Mouse (Mus musculus) lung, postnatal 4 days (tissue): ENCODE data around the gene Ptpn7.

Experiments
- DNase-seq, 2 experiments: peaks; one replicate each; pipeline ENCODE4 v3.0.0; 2021

The Ptpn7 gene

GRCm38 (mm10) chr1:135129543-135130183 lies 2.8 kb upstream of the Ptpn7 start:
- DNase-seq, result no peak

GRCm38 (mm10) chr1:135130376-135131018 lies 2.0 kb upstream of the Ptpn7 start:
- DNase-seq, result no peak

GRCm38 (mm10) chr1:135131034-135131433 lies 1.5 kb upstream of the Ptpn7 start:
- peak; percentile 69 to 72 for DNase-seq

- no peak for DNase-seq
These were observed 940 bp upstream of the Ptpn7 start for GRCm38 (mm10) chr1:135131560-135131959.

GRCm38 (mm10) chr1:135132893-135133369 lies 431 bp downstream of the Ptpn7 start:
- DNase-seq, result peak; percentile 42 to 47

GRCm38 (mm10) chr1:135133678-135134435 lies 1.4 kb downstream of the Ptpn7 start:
- DNase-seq, result no peak

- DNase-seq, result no peak
These were observed 2.7 kb downstream of the Ptpn7 start for GRCm38 (mm10) chr1:135135111-135135787.

GRCm38 (mm10) chr1:135136500-135136899 lies 4.0 kb downstream of the Ptpn7 start:
- peak in 1 of 2 experiments; percentile 73 for DNase-seq

GRCm38 (mm10) chr1:135139906-135140305 lies 7.4 kb downstream of the Ptpn7 start:
- no peak for DNase-seq

GRCm38 (mm10) chr1:135142452-135142851 lies 10.0 kb downstream of the Ptpn7 start:
- no peak for DNase-seq

GRCm38 (mm10) chr1:135143940-135144339 lies 11.4 kb downstream of the Ptpn7 start:
- DNase-seq, result no peak

GRCm38 (mm10) chr1:135146077-135146945 lies 13.8 kb downstream of the Ptpn7 start, which contains the start of gene Arl8a:
Arl8a (plus strand) TSS chr1:135146824.
- DNase-seq, result peak; percentile 88 to 94

GRCm38 (mm10) chr1:135146946-135147701 lies 14.6 kb downstream of the Ptpn7 start:
- DNase-seq, result peak; percentile 92 to 93

- no peak for DNase-seq
These were observed 15.2 kb downstream of the Ptpn7 start for GRCm38 (mm10) chr1:135147702-135148058.

- no peak for DNase-seq
These were observed 16.0 kb downstream of the Ptpn7 start for GRCm38 (mm10) chr1:135148476-135148875.

GRCm38 (mm10) chr1:135148996-135149395 lies 16.5 kb downstream of the Ptpn7 start:
- no peak for DNase-seq

GRCm38 (mm10) chr1:135154011-135154410 lies 21.5 kb downstream of the Ptpn7 start:
- no peak for DNase-seq

- peak; percentile 76 to 83 for DNase-seq
These were observed 22.0 kb downstream of the Ptpn7 start for GRCm38 (mm10) chr1:135154411-135154959.

- DNase-seq, result no peak
These were observed 23.8 kb downstream of the Ptpn7 start for GRCm38 (mm10) chr1:135156300-135156699.

GRCm38 (mm10) chr1:135158633-135159032 lies 26.1 kb downstream of the Ptpn7 start:
- DNase-seq, result no peak

- no peak for DNase-seq
These were observed 26.6 kb downstream of the Ptpn7 start for GRCm38 (mm10) chr1:135159074-135159473.
